Mouse (Mus musculus): ENCODE data around the gene Nrarp. TPM values are rescaled to one million over a fixed set of nuclear protein-coding genes. Genes with fewer than 3 reads are reported as not detected.

The Nrarp gene
- polyA plus RNA-seq, 1 experiment = not detected

GRCm38 (mm10) chr2:25178285-25178972 lies 2.1 kb upstream of the Nrarp start:
- Histone ChIP-seq H3K4me3 (ENCODE audit: insufficient read depth, low read depth, low read length) (no peak overlapping the region), H3K27ac (ENCODE audit: insufficient read depth, low read depth, low read length) (peak overlapping the region; percentile 69), H3K4me1 (ENCODE audit: control insufficient read depth, insufficient read depth, low read length) (peaks cover 42% of the 10 kb centered on the region)
- WGBS = 54% methylated on average over 10 of the region's 10 CpGs
- TF ChIP-seq CTCF (IDR thresholded peaks at IDR 0.05; ENCODE audit: insufficient read depth, low read depth, low read length) (no peak), POLR2A (IDR thresholded peaks at IDR 0.05; ENCODE audit: insufficient read depth, low read depth, low read length) (no peak)

GRCm38 (mm10) chr2:25179566-25180217 lies 866 bp upstream of the Nrarp start:
- Histone ChIP-seq H3K4me3 (ENCODE audit: insufficient read depth, low read depth, low read length) (peak overlapping the region; percentile 53), H3K4me1 (ENCODE audit: control insufficient read depth, insufficient read depth, low read length) (peaks cover 42% of the 10 kb centered on the region), H3K27ac (ENCODE audit: insufficient read depth, low read depth, low read length) (peak overlapping the region; percentile 35)
- 26% methylated on average over 15 of the region's 15 CpGs for WGBS
- TF ChIP-seq CTCF (IDR thresholded peaks at IDR 0.05; ENCODE audit: insufficient read depth, low read depth, low read length) (no peak), POLR2A (IDR thresholded peaks at IDR 0.05; ENCODE audit: insufficient read depth, low read depth, low read length) (no peak)

- H3K27ac ChIP-seq (ENCODE audit: insufficient read depth, low read depth, low read length) = no peak overlapping the region
- no peak for TF ChIP-seq POLR2A (IDR thresholded peaks at IDR 0.05; ENCODE audit: insufficient read depth, low read depth, low read length)
- TF ChIP-seq CTCF (IDR thresholded peaks at IDR 0.05; ENCODE audit: insufficient read depth, low read depth, low read length) = no peak
- H3K4me1 ChIP-seq (ENCODE audit: control insufficient read depth, insufficient read depth, low read length) = peaks cover 51% of the 10 kb centered on the region
- H3K4me3 ChIP-seq (ENCODE audit: insufficient read depth, low read depth, low read length) = peak overlapping the region; percentile 53
- WGBS = under 1% methylated on average over 100 of the region's 100 CpGs
Measured at GRCm38 (mm10) chr2:25180973-25181890, 674 bp downstream of the Nrarp start.

GRCm38 (mm10) chr2:25181891-25182397 lies 1.4 kb downstream of the Nrarp start:
- peaks cover 47% of the 10 kb centered on the region for H3K4me1 ChIP-seq (ENCODE audit: control insufficient read depth, insufficient read depth, low read length)
- peak overlapping the region; percentile 53 for H3K4me3 ChIP-seq (ENCODE audit: insufficient read depth, low read depth, low read length)
- no peak overlapping the region for H3K27ac ChIP-seq (ENCODE audit: insufficient read depth, low read depth, low read length)
- WGBS = 4% methylated on average over 17 of the region's 17 CpGs
- TF ChIP-seq POLR2A (IDR thresholded peaks at IDR 0.05; ENCODE audit: insufficient read depth, low read depth, low read length) (no peak), CTCF (IDR thresholded peaks at IDR 0.05; ENCODE audit: insufficient read depth, low read depth, low read length) (no peak)

GRCm38 (mm10) chr2:25182664-25183063 lies 2.1 kb downstream of the Nrarp start:
- Histone ChIP-seq H3K4me3 (ENCODE audit: insufficient read depth, low read depth, low read length) (peak overlapping the region; percentile 6; the same call in 1 of the 2 replicates), H3K27ac (ENCODE audit: insufficient read depth, low read depth, low read length) (no peak overlapping the region), H3K4me1 (ENCODE audit: control insufficient read depth, insufficient read depth, low read length) (peaks cover 40% of the 10 kb centered on the region)
- 40% methylated on average over 6 of the region's 6 CpGs for WGBS
- TF ChIP-seq POLR2A (IDR thresholded peaks at IDR 0.05; ENCODE audit: insufficient read depth, low read depth, low read length) = no peak
- TF ChIP-seq CTCF (IDR thresholded peaks at IDR 0.05; ENCODE audit: insufficient read depth, low read depth, low read length) = no peak

- no peak for TF ChIP-seq POLR2A (IDR thresholded peaks at IDR 0.05; ENCODE audit: insufficient read depth, low read depth, low read length)
- H3K4me3 ChIP-seq (ENCODE audit: insufficient read depth, low read depth, low read length) = no peak overlapping the region
- H3K27ac ChIP-seq (ENCODE audit: insufficient read depth, low read depth, low read length) = no peak overlapping the region
- H3K4me1 ChIP-seq (ENCODE audit: control insufficient read depth, insufficient read depth, low read length) = peaks cover 35% of the 10 kb centered on the region
- WGBS = 78% methylated on average over 2 of the region's 2 CpGs
Measured at GRCm38 (mm10) chr2:25183336-25183735, 2.8 kb downstream of the Nrarp start.

GRCm38 (mm10) chr2:25184496-25184895 lies 3.9 kb downstream of the Nrarp start:
- no peak overlapping the region for H3K4me3 ChIP-seq (ENCODE audit: insufficient read depth, low read depth, low read length)
- TF ChIP-seq CTCF (IDR thresholded peaks at IDR 0.05; ENCODE audit: insufficient read depth, low read depth, low read length) (no peak), POLR2A (IDR thresholded peaks at IDR 0.05; ENCODE audit: insufficient read depth, low read depth, low read length) (no peak)
- peaks cover 32% of the 10 kb centered on the region for H3K4me1 ChIP-seq (ENCODE audit: control insufficient read depth, insufficient read depth, low read length)
- whole genome bisulfite sequencing = 83% methylated on average over 7 of the region's 7 CpGs
- no peak overlapping the region for H3K27ac ChIP-seq (ENCODE audit: insufficient read depth, low read depth, low read length)

- no peak overlapping the region for H3K27ac ChIP-seq (ENCODE audit: insufficient read depth, low read depth, low read length)
- TF ChIP-seq CTCF (IDR thresholded peaks at IDR 0.05; ENCODE audit: insufficient read depth, low read depth, low read length) (no peak), POLR2A (IDR thresholded peaks at IDR 0.05; ENCODE audit: insufficient read depth, low read depth, low read length) (no peak)
- peak overlapping the region; percentile 37 for H3K4me3 ChIP-seq (ENCODE audit: insufficient read depth, low read depth, low read length)
- H3K4me1 ChIP-seq (ENCODE audit: control insufficient read depth, insufficient read depth, low read length) = peaks cover 19% of the 10 kb centered on the region
- 5% methylated on average over 64 of the region's 64 CpGs for WGBS
Measured at GRCm38 (mm10) chr2:25185625-25186574, 5.3 kb downstream of the Nrarp start.
